Mouse (Mus musculus) kidney, postnatal 0 days (tissue): ENCODE measurements at regions not wholly inside any gene's neighbourhood (a gene's known extent, or its start where the extent isn't known, plus 50 kb on each side); places are given as distances from the start of the nearest gene placed in this dataset.

ENCODE experiments used
- ATAC-seq: fragments of 200-750 bp; cut with Nextera tagmentation; replicated peaks from 2 replicates; pipeline ENCODE4 v1.8.0; 2017; ENCODE audit warnings: low read depth, moderate number of reproducible peaks, moderate TSS enrichment, moderate library complexity; ENCODE audit not compliant: low FRiP score
- DNase-seq: peaks from one replicate; pipeline ENCODE4 v3.0.0-alpha.2; 2016; ENCODE audit warnings: low spot score
- H3K27ac ChIP-seq: fragments of 300-500 bp; sonication (generic); 2 replicates; pipeline ENCODE4 v1.5.1; 2014; ENCODE audit warnings: mild to moderate bottlenecking
- H3K27me3 ChIP-seq: fragments of 300-500 bp; sonication (generic); 2 replicates; pipeline ENCODE4 v1.6.1; 2014; ENCODE audit warnings: low read length, mixed read lengths; ENCODE audit not compliant: insufficient read depth
- H3K36me3 ChIP-seq: fragments of 300-500 bp; sonication (generic); 2 replicates; pipeline ENCODE4 v1.6.1; 2014; ENCODE audit warnings: low read length, mixed read lengths; ENCODE audit not compliant: insufficient read depth
- H3K4me1 ChIP-seq: fragments of 300-500 bp; sonication (generic); replicated peaks from 2 replicates; pipeline ENCODE4 v1.6.1; 2014; ENCODE audit warnings: antibody characterized with exemption, low read length, mixed read lengths; ENCODE audit not compliant: insufficient read depth
- H3K4me2 ChIP-seq: fragments of 300-500 bp; sonication (generic); 2 replicates; pipeline ENCODE4 v1.6.1; 2014; ENCODE audit warnings: mild to moderate bottlenecking, low read length, moderate library complexity, mixed read lengths
- H3K4me3 ChIP-seq: fragments of 300-500 bp; sonication (generic); replicated peaks from 2 replicates; pipeline ENCODE4 v1.5.1; 2014; ENCODE audit warnings: low read depth, low read length
- H3K9ac ChIP-seq: fragments of 300-500 bp; sonication (generic); 2 replicates; pipeline ENCODE4 v1.6.1; 2014; ENCODE audit warnings: low read depth, low read length
- H3K9me3 ChIP-seq: fragments of 300-500 bp; sonication (generic); replicated peaks from 2 replicates; pipeline ENCODE4 v1.6.1; 2016; ENCODE audit warnings: low read length, inconsistent platforms, mixed read lengths
- CTCF ChIP-seq: IDR thresholded peaks from 2 replicates; pipeline ENCODE4 v1.5.1; 2016; ENCODE audit warnings: antibody characterized with exemption, low read depth, mild to moderate bottlenecking, moderate library complexity
- WGBS: fragments of 180-500 bp; shearing (Covaris S2); extraction: QIAGEN DNeasy Blood & Tissue Kit; methylation state at CpG from one replicate; pipeline ENCODE4 v1.1.7; 2014; 5-methylcytosine and 5-hydroxymethylcytosine counted together

GRCm38 (mm10) chr16:24198291-24198690 is 195.0 kb upstream of the Lpp start:
- Histone ChIP-seq H3K4me2 (no peak overlapping the region), H3K36me3 (no peaks in the 10 kb centered on the region), H3K9ac (no peak overlapping the region), H3K4me1 (no peaks in the 10 kb centered on the region), H3K27ac (no peak overlapping the region), H3K4me3 (no peak overlapping the region), H3K27me3 (no peaks in the 10 kb centered on the region), H3K9me3 (no peaks in the 10 kb centered on the region)
- DNase-seq (no peak), ATAC-seq (no peak)
- no peak for TF ChIP-seq CTCF

GRCm38 (mm10) chr16:24197618-24198017 is 195.7 kb upstream of the Lpp start:
- no peak overlapping the region for H3K4me3 ChIP-seq
- H3K9me3 ChIP-seq = no peaks in the 10 kb centered on the region
- DNase-seq = no peak
- TF ChIP-seq CTCF = no peak
- no peak overlapping the region for H3K27ac ChIP-seq
- no peaks in the 10 kb centered on the region for H3K27me3 ChIP-seq
- no peaks in the 10 kb centered on the region for H3K4me1 ChIP-seq
- no peaks in the 10 kb centered on the region for H3K36me3 ChIP-seq
- H3K4me2 ChIP-seq = no peak overlapping the region
- ATAC-seq = no peak
- WGBS = 86% methylated on average over 5 of the region's 5 CpGs
- H3K9ac ChIP-seq = no peak overlapping the region

GRCm38 (mm10) chr16:24193945-24194344 is 199.4 kb upstream of the Lpp start:
- no peak for ATAC-seq
- WGBS = 82% methylated on average over 2 of the region's 2 CpGs

GRCm38 (mm10) chr16:24193251-24193873 is 199.9 kb upstream of the Lpp start:
- TF ChIP-seq CTCF = no peak
- no peak overlapping the region for H3K4me2 ChIP-seq
- WGBS = 46% methylated on average over 15 of the region's 15 CpGs
- H3K4me3 ChIP-seq = no peak overlapping the region
- ATAC-seq (no peak), DNase-seq (peak; percentile 5)
- no peaks in the 10 kb centered on the region for H3K27me3 ChIP-seq
- H3K36me3 ChIP-seq = no peaks in the 10 kb centered on the region
- H3K9ac ChIP-seq = no peak overlapping the region
- H3K4me1 ChIP-seq = no peaks in the 10 kb centered on the region
- no peak overlapping the region for H3K27ac ChIP-seq
- no peaks in the 10 kb centered on the region for H3K9me3 ChIP-seq

More at GRCm38 (mm10) chr16:24193945-24194344, 199.4 kb upstream of the Lpp start:
- no peak for TF ChIP-seq CTCF
- no peaks in the 10 kb centered on the region for H3K36me3 ChIP-seq
- no peak overlapping the region for H3K27ac ChIP-seq
- H3K9me3 ChIP-seq = no peaks in the 10 kb centered on the region
- H3K9ac ChIP-seq = no peak overlapping the region
- no peak overlapping the region for H3K4me3 ChIP-seq
- H3K4me1 ChIP-seq = no peaks in the 10 kb centered on the region
- no peak overlapping the region for H3K4me2 ChIP-seq
- DNase-seq = no peak
- H3K27me3 ChIP-seq = no peaks in the 10 kb centered on the region

GRCm38 (mm10) chr16:24192013-24192412 is 201.3 kb upstream of the Lpp start:
- DNase-seq (no peak), ATAC-seq (no peak)
- Histone ChIP-seq H3K9ac (no peak overlapping the region), H3K36me3 (no peaks in the 10 kb centered on the region), H3K27me3 (no peaks in the 10 kb centered on the region), H3K4me1 (no peaks in the 10 kb centered on the region), H3K4me2 (no peak overlapping the region), H3K27ac (no peak overlapping the region), H3K4me3 (no peak overlapping the region), H3K9me3 (no peaks in the 10 kb centered on the region)
- WGBS = 89% methylated on average over 1 of the region's 1 CpGs
- TF ChIP-seq CTCF = no peak

GRCm38 (mm10) chr16:24187131-24187530 is 198.5 kb upstream of the Bcl6 start:
- H3K9me3 ChIP-seq = no peaks in the 10 kb centered on the region
- no peak overlapping the region for H3K9ac ChIP-seq
- H3K4me3 ChIP-seq = no peak overlapping the region
- H3K27ac ChIP-seq = no peak overlapping the region
- H3K4me1 ChIP-seq = no peaks in the 10 kb centered on the region
- DNase-seq (no peak), ATAC-seq (no peak)
- TF ChIP-seq CTCF = no peak
- H3K27me3 ChIP-seq = no peaks in the 10 kb centered on the region
- no peaks in the 10 kb centered on the region for H3K36me3 ChIP-seq
- H3K4me2 ChIP-seq = no peak overlapping the region
- WGBS = 67% methylated on average over 6 of the region's 6 CpGs

GRCm38 (mm10) chr16:24185989-24186388 is 197.3 kb upstream of the Bcl6 start:
- H3K27me3 ChIP-seq = no peaks in the 10 kb centered on the region
- ATAC-seq = no peak

More at GRCm38 (mm10) chr16:24185989-24186388, 197.3 kb upstream of the Bcl6 start:
- no peak for DNase-seq
- Histone ChIP-seq H3K4me2 (no peak overlapping the region), H3K9ac (no peak overlapping the region), H3K9me3 (no peaks in the 10 kb centered on the region), H3K4me1 (no peaks in the 10 kb centered on the region), H3K27ac (no peak overlapping the region), H3K36me3 (no peaks in the 10 kb centered on the region), H3K4me3 (no peak overlapping the region)
- WGBS = 37% methylated on average over 6 of the region's 6 CpGs
- TF ChIP-seq CTCF = no peak
